In genomic region chr13:43053201-43053600, GRCm38 (mm10) we compare ENCODE assay signal across 15 mouse cellular contexts.
DNase-seq lines count a peak whose midpoint lies in the region; ATAC-seq and TF ChIP-seq lines count a peak whose summit lies in the region.
"Had no signal": no experiment of that assay in that cellular context is flagged by ENCODE, and none has a peak within 500 bp of the region (broad histone marks: within the 10 kb centered on the region; RNA-seq: fewer than 3 reads in every experiment).

No protein-coding gene starts in this region.

- WGBS in heart, adult 2 months: 81% methylated on average over 1 of the region's 1 CpGs
- WGBS in heart, embryonic 10.5 days: 85% methylated on average over 1 of the region's 1 CpGs
- WGBS in lung, postnatal 0 days: 85% methylated on average over 1 of the region's 1 CpGs
- 97% methylated on average over 1 of the region's 1 CpGs for WGBS in lung, adult 2 months

- no peak overlapping the region for H3K27ac ChIP-seq in heart, adult 2 months
- H3K27ac ChIP-seq in heart, embryonic 10.5 days: no peak overlapping the region
- no peak overlapping the region for H3K27ac ChIP-seq in lung, postnatal 0 days (ENCODE audit: low read length)
- H3K27ac ChIP-seq: intestine, embryonic 15.5 days; midbrain, embryonic 13.5 days had no signal

- H3K9ac ChIP-seq in heart, adult 2 months (ENCODE audit: low read depth, low read length): no peak overlapping the region
- no peak overlapping the region for H3K9ac ChIP-seq in lung, postnatal 0 days (replicated peaks; ENCODE audit: low read depth)
- H3K9ac ChIP-seq: intestine, embryonic 15.5 days; midbrain, embryonic 13.5 days had no signal

- no peaks in the 10 kb centered on the region for H3K36me3 ChIP-seq in heart, adult 2 months (ENCODE audit: control insufficient read depth, insufficient read depth, low read length)
- H3K36me3 ChIP-seq in heart, embryonic 10.5 days: no peaks in the 10 kb centered on the region
- H3K36me3 ChIP-seq in lung, postnatal 0 days (ENCODE audit: insufficient read depth, low read length): no peaks in the 10 kb centered on the region
- H3K36me3 ChIP-seq in E14TG2a.4 (ENCODE audit: insufficient read depth, low read length): no peaks in the 10 kb centered on the region
- H3K36me3 ChIP-seq: intestine, embryonic 15.5 days had no signal

- no peaks in the 10 kb centered on the region for H3K9me3 ChIP-seq in heart, embryonic 10.5 days
- H3K9me3 ChIP-seq in lung, postnatal 0 days (ENCODE audit: low read length): no peaks in the 10 kb centered on the region
- no peaks in the 10 kb centered on the region for H3K9me3 ChIP-seq in E14TG2a.4 (ENCODE audit: low read length)
- H3K9me3 ChIP-seq: intestine, embryonic 15.5 days; midbrain, embryonic 13.5 days had no signal

- H3K79me2 ChIP-seq in heart, adult 2 months (replicated peaks; ENCODE audit: control insufficient read depth, insufficient read depth, low read length): no peaks in the 10 kb centered on the region

- DNase-seq in heart, adult 2 months: no peak
- no peak for DNase-seq in heart, embryonic 10.5 days (ENCODE audit: low spot score)
- no peak for DNase-seq in lung, postnatal 0 days (ENCODE audit: low spot score)
- DNase-seq in lung, adult 2 months: no peak
- no peak for DNase-seq in brain, embryonic 14.5 days (ENCODE audit: low read depth)
- no peak for DNase-seq in right cerebral cortex, postnatal 14 days
- DNase-seq in adrenal gland, adult 2 months: no peak
- DNase-seq: adrenal gland, postnatal 10 days; cerebellum, adult 8-10 months; embryo, embryonic 11 days; gastrocnemius, postnatal 36 days had no signal

- peak; percentile 43 for TF ChIP-seq CTCF in heart, adult 2 months (IDR thresholded peaks at IDR 0.05)
- peak; percentile 37 for TF ChIP-seq CTCF in lung, postnatal 0 days (IDR thresholded peaks at IDR 0.05)
- TF ChIP-seq CTCF in lung, adult 2 months (IDR thresholded peaks at IDR 0.05; ENCODE audit: insufficient read depth, low read length): no peak
- peak; percentile 89 for TF ChIP-seq CTCF in E14TG2a.4 (conservative IDR thresholded peaks at IDR 0.05; ENCODE audit: low read length)
- peak; percentile 13; the same call in 1 of the 2 replicates for TF ChIP-seq CTCF in brain, embryonic 14.5 days (IDR thresholded peaks at IDR 0.05; ENCODE audit: borderline replicate concordance, extremely low read depth, insufficient read depth, insufficient read length)

- no peak for TF ChIP-seq EP300 in heart, adult 2 months (IDR thresholded peaks at IDR 0.05; ENCODE audit: insufficient read depth, low read depth, low read length)
- TF ChIP-seq EP300 in lung, postnatal 0 days (IDR thresholded peaks at IDR 0.05): no peak

- ATAC-seq in lung, postnatal 0 days: no peak
- ATAC-seq: forebrain, embryonic 14.5 days; intestine, embryonic 15.5 days; midbrain, embryonic 13.5 days had no signal

- no peak overlapping the region for H3K4me3 ChIP-seq in heart, adult 2 months
- H3K4me3 ChIP-seq in heart, embryonic 10.5 days: no peak overlapping the region
- H3K4me3 ChIP-seq in lung, postnatal 0 days (ENCODE audit: low read depth, low read length): no peak overlapping the region
- H3K4me3 ChIP-seq in lung, adult 2 months (replicated peaks; ENCODE audit: extremely low read depth, low read depth, low read length): no peak overlapping the region
- no peak overlapping the region for H3K4me3 ChIP-seq in E14TG2a.4 (replicated peaks; ENCODE audit: low read length)
- H3K4me3 ChIP-seq: intestine, embryonic 15.5 days; midbrain, embryonic 13.5 days had no signal

- intact Hi-C loops in heart, adult 2 months (cut with DNase I): no loop called here

- TF ChIP-seq POLR2A in heart, adult 2 months (IDR thresholded peaks at IDR 0.05; ENCODE audit: insufficient read depth, low read depth, low read length): no peak
- no peak for TF ChIP-seq POLR2A in lung, adult 2 months (IDR thresholded peaks at IDR 0.05; ENCODE audit: borderline replicate concordance, extremely low read depth, low read depth, low read length)
- no peak for TF ChIP-seq POLR2A in brain, embryonic 14.5 days (IDR thresholded peaks at IDR 0.05; ENCODE audit: borderline replicate concordance, extremely low read depth, insufficient read depth, insufficient read length, poor library complexity, severe bottlenecking)

- no peaks in the 10 kb centered on the region for H3K27me3 ChIP-seq in heart, adult 2 months (ENCODE audit: control insufficient read depth, insufficient read depth, low read length)
- no peaks in the 10 kb centered on the region for H3K27me3 ChIP-seq in heart, embryonic 10.5 days (ENCODE audit: insufficient read depth, poor library complexity, severe bottlenecking)
- H3K27me3 ChIP-seq in lung, postnatal 0 days (replicated peaks; ENCODE audit: insufficient read depth, low read length): no peaks in the 10 kb centered on the region
- no peaks in the 10 kb centered on the region for H3K27me3 ChIP-seq in E14TG2a.4 (ENCODE audit: insufficient read depth, low read length)
- H3K27me3 ChIP-seq: intestine, embryonic 15.5 days had no signal

- H3K4me2 ChIP-seq in lung, postnatal 0 days (replicated peaks; ENCODE audit: low read depth, low read length): no peak overlapping the region
- H3K4me2 ChIP-seq: intestine, embryonic 15.5 days; midbrain, embryonic 13.5 days had no signal

- no peaks in the 10 kb centered on the region for H3K4me1 ChIP-seq in heart, adult 2 months (ENCODE audit: control insufficient read depth, insufficient read depth, low read length)
- H3K4me1 ChIP-seq in heart, embryonic 10.5 days: no peaks in the 10 kb centered on the region
- no peaks in the 10 kb centered on the region for H3K4me1 ChIP-seq in lung, postnatal 0 days (ENCODE audit: insufficient read depth, low read depth, low read length)
- no peaks in the 10 kb centered on the region for H3K4me1 ChIP-seq in lung, adult 2 months (ENCODE audit: control insufficient read depth, insufficient read depth, low read length)
- H3K4me1 ChIP-seq in E14TG2a.4 (replicated peaks; ENCODE audit: low read depth, low read length): no peaks in the 10 kb centered on the region
- H3K4me1 ChIP-seq: intestine, embryonic 15.5 days had no signal
